Mouse (Mus musculus): ENCODE measurements around the gene Tomm7. TPM values are rescaled to one million over a fixed set of nuclear protein-coding genes. Genes with fewer than 3 reads are reported as not detected.
"Not testable (repeated sequence)": the region's sequence is repeated elsewhere in the genome, so short reads cannot be mapped to it uniquely, and the experiment has no call there.

The Tomm7 gene
- 123 and 131 TPM in 2 replicates for polyA plus RNA-seq (2015; fragmentation: Nextera tagmentation; extraction: Ambion mirVana)

- Histone ChIP-seq H3K27ac (peak within 1 kb of the TSS; percentile 89), H3K9me3 (replicated peaks) (no peaks in the 10 kb centered on the region), H3K4me3 (replicated peaks) (peak within 1 kb of the TSS; percentile 80), H3K27me3 (no peaks in the 10 kb centered on the region), H3K36me3 (peaks cover 23% of the 10 kb centered on the region), H3K9ac (peak within 1 kb of the TSS; percentile 80), H3K4me2 (peak within 1 kb of the TSS; percentile 65), H3K4me1 (peaks cover 18% of the 10 kb centered on the region)
- WGBS: under 1% methylated on average over 44 of the region's 44 CpGs
- ATAC-seq (replicated peaks; ENCODE audit: low FRiP score): peak; percentile 95
Observed at GRCm38 (mm10) chr5:23843674-23844530, at the start of gene Tomm7. Tomm7 (minus strand) TSS chr5:23844161.

GRCm38 (mm10) chr5:23893156-23893863 is 49.3 kb upstream of the Tomm7 start:
- H3K4me1 ChIP-seq: no peaks in the 10 kb centered on the region
- no peak overlapping the region for H3K4me2 ChIP-seq
- no peaks in the 10 kb centered on the region for H3K36me3 ChIP-seq
- 71% methylated on average over 5 of the region's 5 CpGs for WGBS
- no peaks in the 10 kb centered on the region for H3K27me3 ChIP-seq
- H3K4me3 ChIP-seq (replicated peaks): no peak overlapping the region
- H3K9ac ChIP-seq: no peak overlapping the region
- no peaks in the 10 kb centered on the region for H3K9me3 ChIP-seq (replicated peaks)
- no peak overlapping the region for H3K27ac ChIP-seq
- ATAC-seq (replicated peaks; ENCODE audit: low FRiP score): no peak

- no peaks in the 10 kb centered on the region for H3K27me3 ChIP-seq
- 0 out of 2 replicates have a peak, but pooled peaks have one; percentile 58 for ATAC-seq (replicated peaks; ENCODE audit: low FRiP score)
- no peaks in the 10 kb centered on the region for H3K4me1 ChIP-seq
- H3K36me3 ChIP-seq: no peaks in the 10 kb centered on the region
- H3K9me3 ChIP-seq (replicated peaks): no peaks in the 10 kb centered on the region
- no peak overlapping the region for H3K9ac ChIP-seq
- no peak overlapping the region for H3K4me3 ChIP-seq (replicated peaks)
- H3K4me2 ChIP-seq: no peak overlapping the region
- H3K27ac ChIP-seq: no peak overlapping the region
- WGBS: 49% methylated on average over 10 of the region's 10 CpGs
Observed at GRCm38 (mm10) chr5:23890734-23891133, 46.8 kb upstream of the Tomm7 start.

- Histone ChIP-seq H3K4me1 (no peaks in the 10 kb centered on the region), H3K27ac (no peak overlapping the region), H3K9ac (no peak overlapping the region), H3K9me3 (replicated peaks) (no peaks in the 10 kb centered on the region), H3K4me2 (no peak overlapping the region), H3K4me3 (replicated peaks) (no peak overlapping the region), H3K27me3 (no peaks in the 10 kb centered on the region), H3K36me3 (no peaks in the 10 kb centered on the region)
- 72% methylated on average over 4 of the region's 4 CpGs for WGBS
- ATAC-seq (replicated peaks; ENCODE audit: low FRiP score): no peak
Observed at GRCm38 (mm10) chr5:23889461-23889860, 45.5 kb upstream of the Tomm7 start.

GRCm38 (mm10) chr5:23887111-23887510 is 43.1 kb upstream of the Tomm7 start:
- H3K9ac ChIP-seq: no peak overlapping the region
- H3K36me3 ChIP-seq: no peaks in the 10 kb centered on the region
- H3K27me3 ChIP-seq: no peaks in the 10 kb centered on the region
- no peak overlapping the region for H3K27ac ChIP-seq
- H3K4me1 ChIP-seq: no peaks in the 10 kb centered on the region
- ATAC-seq (replicated peaks; ENCODE audit: low FRiP score): no peak
- 83% methylated on average over 3 of the region's 3 CpGs for WGBS
- H3K9me3 ChIP-seq (replicated peaks): no peaks in the 10 kb centered on the region
- H3K4me3 ChIP-seq (replicated peaks): no peak overlapping the region
- H3K4me2 ChIP-seq: no peak overlapping the region

GRCm38 (mm10) chr5:23874457-23874856 is 30.5 kb upstream of the Tomm7 start:
- no peak overlapping the region for H3K9ac ChIP-seq
- H3K9me3 ChIP-seq (replicated peaks): no peaks in the 10 kb centered on the region
- no peak overlapping the region for H3K27ac ChIP-seq
- H3K36me3 ChIP-seq: no peaks in the 10 kb centered on the region
- H3K4me3 ChIP-seq (replicated peaks): no peak overlapping the region
- 58% methylated on average over 5 of the region's 5 CpGs for WGBS
- no peak for ATAC-seq (replicated peaks; ENCODE audit: low FRiP score)
- H3K27me3 ChIP-seq: no peaks in the 10 kb centered on the region
- H3K4me1 ChIP-seq: no peaks in the 10 kb centered on the region
- H3K4me2 ChIP-seq: no peak overlapping the region

GRCm38 (mm10) chr5:23872586-23872985 is 28.6 kb upstream of the Tomm7 start:
- Histone ChIP-seq H3K4me3 (replicated peaks) (no peak overlapping the region), H3K4me1 (no peaks in the 10 kb centered on the region), H3K27ac (no peak overlapping the region), H3K36me3 (no peaks in the 10 kb centered on the region), H3K9ac (no peak overlapping the region), H3K9me3 (replicated peaks) (no peaks in the 10 kb centered on the region), H3K27me3 (no peaks in the 10 kb centered on the region), H3K4me2 (no peak overlapping the region)
- WGBS: 76% methylated on average over 6 of the region's 6 CpGs
- ATAC-seq (replicated peaks; ENCODE audit: low FRiP score): no peak

- H3K27ac ChIP-seq; H3K4me1 ChIP-seq; ATAC-seq (replicated peaks; ENCODE audit: low FRiP score); H3K9me3 ChIP-seq (replicated peaks); H3K27me3 ChIP-seq; H3K9ac ChIP-seq; H3K36me3 ChIP-seq; H3K4me3 ChIP-seq (replicated peaks); H3K4me2 ChIP-seq: not testable (repeated sequence)
- WGBS: 80% methylated on average over 2 of the region's 2 CpGs
Observed at GRCm38 (mm10) chr5:23871323-23871722, 27.4 kb upstream of the Tomm7 start.

- 90% methylated on average over 5 of the region's 5 CpGs for WGBS
- Histone ChIP-seq H3K36me3 (no peaks in the 10 kb centered on the region), H3K27me3 (no peaks in the 10 kb centered on the region), H3K27ac (no peak overlapping the region), H3K9me3 (replicated peaks) (no peaks in the 10 kb centered on the region), H3K9ac (no peak overlapping the region), H3K4me3 (replicated peaks) (no peak overlapping the region), H3K4me1 (peaks cover 10% of the 10 kb centered on the region), H3K4me2 (no peak overlapping the region)
- ATAC-seq (replicated peaks; ENCODE audit: low FRiP score): no peak
Observed at GRCm38 (mm10) chr5:23865941-23866340, 22.0 kb upstream of the Tomm7 start.

GRCm38 (mm10) chr5:23864054-23864965 is 20.3 kb upstream of the Tomm7 start:
- no peaks in the 10 kb centered on the region for H3K9me3 ChIP-seq (replicated peaks)
- 0 out of 2 replicates have a peak, but pooled peaks have one; percentile 12 for ATAC-seq (replicated peaks; ENCODE audit: low FRiP score)
- H3K4me3 ChIP-seq (replicated peaks): no peak overlapping the region
- H3K4me1 ChIP-seq: peaks cover 10% of the 10 kb centered on the region
- H3K27me3 ChIP-seq: no peaks in the 10 kb centered on the region
- no peak overlapping the region for H3K4me2 ChIP-seq
- no peak overlapping the region for H3K9ac ChIP-seq
- peaks cover 11% of the 10 kb centered on the region for H3K36me3 ChIP-seq
- no peak overlapping the region for H3K27ac ChIP-seq
- 85% methylated on average over 13 of the region's 13 CpGs for WGBS

GRCm38 (mm10) chr5:23863166-23864053 is 19.4 kb upstream of the Tomm7 start:
- Histone ChIP-seq H3K27ac (no peak overlapping the region), H3K9ac (no peak overlapping the region), H3K4me2 (no peak overlapping the region), H3K9me3 (replicated peaks) (no peaks in the 10 kb centered on the region), H3K27me3 (no peaks in the 10 kb centered on the region), H3K36me3 (peaks cover 20% of the 10 kb centered on the region), H3K4me1 (peaks cover 10% of the 10 kb centered on the region), H3K4me3 (replicated peaks) (no peak overlapping the region)
- ATAC-seq (replicated peaks; ENCODE audit: low FRiP score): no peak
- 79% methylated on average over 7 of the region's 7 CpGs for WGBS

Data from kidney, embryonic 15.5 days (tissue).